Mouse (Mus musculus) adrenal gland, adult (tissue): ENCODE measurements around the gene Slc16a13.

Source experiments
- DNase-seq, 2 experiments: peaks; one replicate each; pipeline ENCODE4 v3.0.0; 2022 to 2023; ENCODE audit warnings: low spot score in 1 of 2; ENCODE audit not compliant: inconsistent age in 2 of 2

Gene Slc16a13

GRCm38 (mm10) chr11:70220731-70221602 is at the start of gene Slc16a13:
TSS of gene Slc16a13 (minus strand) at chr11:70221064.
- peak; percentile 96 to 98 for DNase-seq

GRCm38 (mm10) chr11:70266405-70266804 is 45.5 kb upstream of the Slc16a13 start:
- no peak for DNase-seq

DNA sequence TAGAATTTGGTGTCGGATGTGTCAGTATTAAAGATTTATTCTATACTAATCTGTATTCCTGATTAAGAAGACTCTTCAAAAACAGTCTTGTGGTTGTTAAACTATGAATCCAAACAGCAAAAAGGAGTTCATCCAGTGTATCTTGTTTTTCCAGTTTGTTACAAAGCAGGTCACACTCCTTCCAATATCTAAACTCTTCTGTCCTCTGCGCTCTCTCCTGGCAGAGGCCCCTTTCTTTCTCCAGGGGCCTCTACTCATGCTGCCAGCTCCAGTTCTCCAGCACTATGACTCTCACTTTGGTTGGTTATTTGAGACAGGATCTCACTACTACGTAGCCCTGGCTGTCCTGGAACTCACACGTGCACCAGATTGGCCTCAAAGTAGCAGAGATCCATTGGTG is 45.0 kb upstream of the Slc16a13 start:
- no peak for DNase-seq

DNA sequence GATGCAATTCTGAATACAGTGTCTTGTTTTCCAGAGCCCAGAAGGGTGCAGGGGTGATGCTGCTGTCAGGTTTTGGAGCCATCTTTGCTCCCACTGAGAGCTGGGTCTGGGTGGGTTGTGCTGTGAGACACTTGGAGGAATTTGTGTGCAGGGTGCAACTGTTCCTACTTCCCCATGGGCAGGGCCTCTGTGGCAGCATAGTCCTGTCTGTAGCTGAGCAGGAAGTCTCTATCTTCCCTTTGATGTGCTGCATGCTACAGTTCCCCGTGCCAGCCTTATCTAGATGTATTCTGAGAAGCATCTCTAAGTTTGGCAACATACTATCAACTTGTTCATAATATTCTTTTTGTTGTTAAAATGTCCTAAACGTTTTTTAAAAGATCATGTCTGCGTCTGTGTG is 44.4 kb upstream of the Slc16a13 start:
- DNase-seq = no peak

DNA sequence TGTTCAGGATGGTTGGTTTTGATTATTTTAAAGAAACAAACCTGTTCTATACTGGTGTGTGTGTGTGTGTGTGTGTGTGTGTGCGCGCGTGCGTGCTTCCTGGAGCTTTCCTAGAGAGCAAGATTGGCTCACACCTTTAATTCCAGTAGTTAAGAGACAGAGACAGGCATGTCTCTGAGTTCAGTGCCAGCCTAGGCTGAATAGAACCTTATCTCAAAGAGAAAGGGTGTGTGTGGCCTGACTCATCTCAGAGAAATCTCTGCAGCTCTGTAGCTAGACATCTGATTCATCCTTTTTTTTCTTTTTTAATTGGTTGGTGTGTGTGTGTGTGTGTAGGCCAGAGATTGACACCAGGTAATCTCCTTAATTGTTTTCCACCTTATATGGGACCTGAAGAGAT is 38.2 kb upstream of the Slc16a13 start:
- no peak for DNase-seq

DNA sequence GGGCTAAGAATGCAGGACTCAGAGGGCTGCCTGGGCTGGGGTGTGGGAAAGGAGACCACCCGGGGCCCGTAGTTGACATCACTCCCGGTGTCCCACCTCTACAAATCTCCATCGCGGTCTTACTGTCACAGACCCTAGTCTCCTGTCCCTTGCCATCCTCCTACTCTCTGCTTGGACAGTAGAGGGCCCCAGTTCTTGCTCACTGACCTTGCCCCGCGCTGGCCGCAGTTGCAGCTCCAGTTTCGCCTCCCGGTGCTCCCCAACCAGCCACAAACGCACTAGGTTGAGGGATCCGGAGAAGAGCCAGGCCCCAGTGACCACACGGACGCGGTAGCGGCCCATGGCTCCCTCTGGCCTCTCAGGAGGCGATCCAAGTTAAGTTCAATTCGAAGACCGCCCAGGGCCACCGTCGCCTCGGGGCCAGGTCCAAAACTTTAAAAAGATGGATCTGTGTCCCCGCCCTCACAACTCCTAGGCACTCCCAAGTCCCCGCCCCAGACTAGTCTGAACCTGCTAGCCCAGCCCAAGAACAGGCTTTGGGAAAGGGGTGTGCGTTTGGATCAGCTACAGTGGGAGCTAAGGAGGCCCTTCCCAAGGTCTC is 34.2 kb upstream of the Slc16a13 start, which contains the start of gene Alox12:
Alox12 (minus strand) TSS at position 423 of the 601 bp plus-strand sequence.
- DNase-seq = peak; percentile 66 to 89

DNA sequence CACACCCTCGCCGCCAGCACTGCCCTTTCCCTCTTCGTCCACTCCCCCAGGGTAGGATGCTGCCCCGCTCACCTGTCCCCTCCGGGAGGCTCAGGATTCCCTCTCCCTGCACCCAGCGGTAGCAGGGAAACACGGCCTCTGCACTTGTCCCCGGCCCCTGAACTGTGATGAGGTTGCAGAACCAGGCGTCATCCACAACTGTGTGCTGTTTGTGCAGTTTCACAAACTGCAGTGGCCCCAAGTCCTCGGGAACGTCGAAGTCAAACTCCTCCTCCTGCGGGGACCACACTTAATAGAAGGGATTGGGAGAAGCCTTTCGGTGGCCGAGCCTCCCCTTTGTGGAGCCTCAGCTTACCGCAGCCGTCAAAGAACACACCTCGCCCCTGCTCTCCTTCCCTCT is 33.5 kb upstream of the Slc16a13 start:
- DNase-seq = no peak

DNA sequence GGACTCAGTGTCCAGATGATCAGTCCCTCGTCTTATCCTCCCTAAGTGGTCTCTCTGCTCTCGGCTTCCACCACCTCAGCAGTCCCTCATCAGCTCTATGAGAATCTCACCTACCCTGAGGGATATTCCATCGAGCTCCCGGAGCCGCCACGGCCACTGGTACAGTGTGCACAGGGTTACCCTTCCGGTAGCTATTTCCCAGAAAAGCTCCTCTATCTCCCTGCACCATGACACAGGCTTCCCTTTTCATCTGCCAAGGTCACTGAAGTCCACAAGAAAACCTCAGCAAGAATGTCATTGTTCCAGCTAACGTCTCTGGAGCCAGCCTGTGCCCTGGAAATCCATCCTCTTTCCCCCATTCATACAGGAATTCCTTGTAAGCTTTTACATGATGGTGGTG is 31.0 kb upstream of the Slc16a13 start:
- peak in 1 of 2 experiments; percentile 48 for DNase-seq

- DNase-seq = no peak
Observed at GRCm38 (mm10) chr11:70250150-70250549, 29.3 kb upstream of the Slc16a13 start.

GRCm38 (mm10) chr11:70247136-70247845 is 26.4 kb upstream of the Slc16a13 start:
- DNase-seq = peak; percentile 63 to 92

DNA sequence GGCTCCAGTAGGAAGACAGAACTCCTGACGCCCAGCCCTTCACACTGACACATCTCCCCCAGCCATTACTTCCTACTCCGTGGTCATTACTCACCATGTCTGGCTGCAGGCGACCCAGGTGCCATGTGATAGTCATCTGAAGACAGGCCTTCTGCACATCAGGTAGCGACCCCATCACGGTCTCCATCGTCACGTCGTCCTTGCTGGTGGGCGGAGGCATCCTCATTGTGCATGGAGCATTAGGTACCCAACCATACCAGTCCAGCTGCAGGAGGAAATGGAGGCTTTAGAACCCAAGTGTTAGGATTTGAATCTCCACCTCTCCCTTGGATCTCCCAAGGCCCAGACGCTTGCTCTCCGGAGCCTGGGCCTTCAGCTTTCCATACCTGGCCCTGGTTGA is 21.7 kb upstream of the Slc16a13 start:
- DNase-seq = peak in 1 of 2 experiments; percentile 9

GRCm38 (mm10) chr11:70239541-70240279 is 18.8 kb upstream of the Slc16a13 start, which contains the start of the genes Gm21988 and Rnasek:
TSS of gene Gm21988 (minus strand) at chr11:70239830.
TSS of gene Rnasek (minus strand) at chr11:70239842.
- DNase-seq = peak; percentile 85 to 98

- peak; percentile 32 to 80 for DNase-seq
Observed at GRCm38 (mm10) chr11:70238591-70239440, 18.0 kb upstream of the Slc16a13 start.

DNA sequence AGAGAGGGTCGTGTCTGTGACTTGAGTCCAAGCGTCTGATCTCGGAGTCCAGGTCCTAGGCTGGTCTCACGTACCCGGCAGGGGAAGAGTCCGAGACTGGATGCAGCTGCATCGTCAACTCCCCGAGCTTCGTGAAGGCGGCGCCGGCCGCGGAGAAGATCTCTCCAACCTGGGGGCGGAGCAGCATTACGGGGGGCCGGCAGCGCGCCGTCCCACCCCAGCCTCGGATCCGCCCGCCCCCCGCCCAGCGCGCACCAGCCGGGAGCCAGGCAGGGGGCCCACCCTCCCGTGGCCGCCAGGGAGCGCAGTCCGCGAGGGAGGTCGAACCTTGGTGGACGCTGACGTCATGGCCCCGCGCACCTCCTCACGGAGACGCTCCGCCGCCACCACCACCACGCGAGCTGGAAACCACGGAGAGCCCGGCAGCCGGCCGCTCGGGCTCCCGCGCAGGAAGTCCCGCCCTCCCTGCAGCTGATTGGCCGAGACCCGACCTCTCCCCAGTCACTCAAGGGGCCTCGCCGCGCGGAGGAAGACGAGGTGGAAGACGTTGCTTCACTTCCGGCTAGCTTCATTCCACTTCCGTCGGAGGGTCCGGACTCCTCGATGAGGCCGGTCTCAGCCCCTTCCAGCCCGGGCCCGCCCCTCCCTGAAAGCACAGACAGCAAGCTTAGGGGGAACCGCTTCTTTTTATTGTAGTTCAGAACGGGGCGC is 16.7 kb upstream of the Slc16a13 start, which contains the start of gene 0610010K14Rik:
0610010K14Rik (minus strand) TSS at position 458 of the 711 bp plus-strand sequence.
- peak; percentile 99 for DNase-seq

- peak; percentile 29 to 62 for DNase-seq
Observed at GRCm38 (mm10) chr11:70236717-70237116, 15.9 kb upstream of the Slc16a13 start.

- no peak for DNase-seq
Observed at GRCm38 (mm10) chr11:70235254-70235900, 14.5 kb upstream of the Slc16a13 start.

DNA sequence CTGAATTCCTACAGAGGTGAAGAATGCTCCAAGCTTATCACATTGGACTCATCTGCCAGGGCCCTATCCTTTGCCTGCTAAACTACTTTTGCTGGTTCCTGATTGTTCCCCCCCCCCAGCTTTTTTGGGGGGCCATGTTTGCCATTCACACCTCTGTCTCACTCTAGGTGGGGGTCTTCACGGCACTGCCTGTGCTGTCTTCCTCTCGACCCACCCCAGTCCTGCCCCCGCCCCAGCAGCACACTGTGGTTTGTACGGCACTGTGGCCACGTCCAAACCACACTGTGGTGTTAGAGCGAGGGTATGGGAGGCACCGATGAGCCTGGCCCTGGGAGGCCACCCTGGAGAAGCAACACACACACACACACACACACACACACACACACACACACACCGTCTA is 13.6 kb upstream of the Slc16a13 start:
- no peak for DNase-seq

GRCm38 (mm10) chr11:70234037-70234436 is 13.2 kb upstream of the Slc16a13 start:
- DNase-seq = no peak

DNA sequence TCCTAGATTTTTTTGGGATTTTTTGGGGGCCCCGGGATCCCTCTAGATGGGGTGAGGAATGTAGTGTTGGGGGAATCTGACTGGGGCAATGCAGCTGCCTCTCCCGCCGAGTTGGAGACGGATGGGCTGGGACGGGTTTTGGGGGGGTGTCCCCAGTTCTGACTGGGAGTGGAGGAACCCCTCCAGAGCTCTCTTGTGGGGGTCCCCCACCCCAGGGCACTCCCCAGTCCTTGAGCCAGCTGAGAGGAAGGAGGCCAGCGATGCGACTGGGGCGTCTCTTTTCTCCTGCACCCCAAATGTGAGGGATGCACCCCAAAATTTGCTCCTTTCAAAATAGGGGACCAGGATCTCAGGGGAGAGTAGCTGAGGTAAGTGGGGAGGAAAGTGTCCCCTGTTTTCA is 12.2 kb upstream of the Slc16a13 start:
- DNase-seq = peak in 1 of 2 experiments; percentile 26
